Mouse (Mus musculus) megakaryocyte, embryonic 14.5 days (primary cell): ENCODE measurements at regions not wholly inside any gene's neighbourhood (a gene's known extent, or its start where the extent isn't known, plus 50 kb on each side); places are given as distances from the start of the nearest gene placed in this dataset.

Source experiments
- FLI1 ChIP-seq: IDR thresholded peaks from 2 replicates; pipeline ENCODE4 v1.6.1; 2012; ENCODE audit warnings: low read length, inconsistent platforms, mixed read lengths
- GATA1 ChIP-seq: IDR thresholded peaks from 3 replicates; pipeline ENCODE4 v1.6.1; 2012; ENCODE audit warnings: mixed read lengths, low read length, inconsistent platforms, borderline replicate concordance

DNA sequence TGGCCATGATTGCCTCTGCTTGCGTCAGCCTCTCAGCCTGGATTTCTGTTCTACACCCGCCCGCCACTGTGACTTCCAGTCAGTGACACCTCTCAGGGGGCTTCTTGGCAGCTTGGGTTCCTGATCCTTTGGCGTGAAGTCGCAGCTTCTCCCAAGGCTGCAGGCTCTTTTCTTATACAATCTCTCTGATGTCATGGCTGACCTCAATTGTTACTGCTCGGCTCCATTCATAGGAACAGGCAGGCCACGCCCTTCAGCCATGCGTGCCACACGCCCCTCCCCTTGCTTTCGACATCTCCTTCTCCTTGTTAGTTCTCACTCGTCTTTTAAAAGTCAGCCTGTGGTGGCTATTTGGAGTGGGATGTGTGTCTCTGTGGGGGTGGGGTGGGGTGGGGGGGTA is 97.1 kb upstream of the Lemd2 start:
- TF ChIP-seq GATA1: no peak
- TF ChIP-seq FLI1: no peak
